Mouse (Mus musculus) common myeloid progenitor, adult 5-6 weeks (primary cell): ENCODE results near the gene Slc2a9. TPM values are rescaled to one million over a fixed set of nuclear protein-coding genes. Genes with fewer than 3 reads are reported as not detected.

ENCODE experiments used
- ATAC-seq: replicated peaks from 2 replicates; pipeline ENCODE4 v1.8.0; 2016; ENCODE audit warnings: low read depth, mild to moderate bottlenecking, moderate TSS enrichment, inconsistent platforms; ENCODE audit not compliant: poor library complexity, severe bottlenecking
- total RNA-seq: library from RNA; stranded (forward); fragments of 200-1000, 187-1606 nt; gene quantifications from 2 replicates; pipeline ENCODE4 v1.2.3, GENCODE M21; 2017

Gene Slc2a9
- total RNA-seq, 1 experiment from 2014 or later, result 4.9 TPM

- no peak for ATAC-seq
Measured at GRCm38 (mm10) chr5:38477731-38478445, 25.1 kb downstream of the Slc2a9 start.

GRCm38 (mm10) chr5:38476861-38477565 is 25.9 kb downstream of the Slc2a9 start:
- ATAC-seq, result no peak

- no peak for ATAC-seq
Measured at GRCm38 (mm10) chr5:38470881-38471280, 32.1 kb downstream of the Slc2a9 start.

GRCm38 (mm10) chr5:38469891-38470578 is 32.9 kb downstream of the Slc2a9 start:
- peak; percentile 83 for ATAC-seq

GRCm38 (mm10) chr5:38466569-38467110 is 36.3 kb downstream of the Slc2a9 start:
- no peak for ATAC-seq

- ATAC-seq, result no peak
Measured at GRCm38 (mm10) chr5:38461261-38461660, 41.7 kb downstream of the Slc2a9 start.

- no peak for ATAC-seq
Measured at GRCm38 (mm10) chr5:38450936-38451335, 52.0 kb downstream of the Slc2a9 start.

- no peak for ATAC-seq
Measured at GRCm38 (mm10) chr5:38449607-38450006, 53.3 kb downstream of the Slc2a9 start.

GRCm38 (mm10) chr5:38448121-38448520 is 54.8 kb downstream of the Slc2a9 start:
- ATAC-seq, result no peak

- no peak for ATAC-seq
Measured at GRCm38 (mm10) chr5:38446316-38446975, 56.5 kb downstream of the Slc2a9 start.

GRCm38 (mm10) chr5:38441088-38441839 is 61.7 kb downstream of the Slc2a9 start:
- no peak for ATAC-seq

- no peak for ATAC-seq
Measured at GRCm38 (mm10) chr5:38440252-38441005, 62.5 kb downstream of the Slc2a9 start.

GRCm38 (mm10) chr5:38436681-38437080 is 66.3 kb downstream of the Slc2a9 start:
- ATAC-seq, result no peak

- no peak for ATAC-seq
Measured at GRCm38 (mm10) chr5:38434875-38435274, 68.1 kb downstream of the Slc2a9 start.

GRCm38 (mm10) chr5:38431201-38431600 is 71.7 kb downstream of the Slc2a9 start:
- ATAC-seq, result no peak

GRCm38 (mm10) chr5:38429106-38429505 is 73.8 kb downstream of the Slc2a9 start:
- no peak for ATAC-seq

- ATAC-seq, result no peak
Measured at GRCm38 (mm10) chr5:38427757-38428156, 75.2 kb downstream of the Slc2a9 start.

GRCm38 (mm10) chr5:38425569-38425968 is 77.4 kb downstream of the Slc2a9 start:
- ATAC-seq, result no peak

GRCm38 (mm10) chr5:38422426-38422825 is 80.5 kb downstream of the Slc2a9 start:
- ATAC-seq, result no peak
